Mouse (Mus musculus): ENCODE measurements around the gene Sema3f.

GRCm38 (mm10) chr9:107676302-107676701, 34.0 kb downstream of the Sema3f start:
- TF ChIP-seq CTCF (IDR thresholded peaks at IDR 0.05; ENCODE audit: borderline replicate concordance, insufficient read depth, low read length) (no peak), POLR2A (IDR thresholded peaks at IDR 0.05; ENCODE audit: low read depth, low read length) (no peak)
